Mouse (Mus musculus) cortical plate, adult 2 months (tissue): ENCODE results near the gene Mrpl2.

Source experiments
- CTCF ChIP-seq: fragments of 200-500 bp; IDR thresholded peaks from 2 replicates; pipeline ENCODE4 v1.5.1; 2011; ENCODE audit warnings: mild to moderate bottlenecking, control low read depth, low read length; ENCODE audit not compliant: insufficient read depth; ENCODE audit errors: extremely low read depth
- POLR2A ChIP-seq: fragments of 200-500 bp; IDR thresholded peaks from 2 replicates; pipeline ENCODE4 v1.6.1; 2011; ENCODE audit warnings: mild to moderate bottlenecking, low read length, control low read depth; ENCODE audit not compliant: insufficient read depth; ENCODE audit errors: extremely low read depth

- no peak for TF ChIP-seq CTCF
- no peak for TF ChIP-seq POLR2A
These were observed 44.6 kb downstream of the Mrpl2 start for GRCm38 (mm10) chr17:46690665-46691064.
